Mouse (Mus musculus): ENCODE results near the gene Lhfpl3.

The Lhfpl3 gene

DNA sequence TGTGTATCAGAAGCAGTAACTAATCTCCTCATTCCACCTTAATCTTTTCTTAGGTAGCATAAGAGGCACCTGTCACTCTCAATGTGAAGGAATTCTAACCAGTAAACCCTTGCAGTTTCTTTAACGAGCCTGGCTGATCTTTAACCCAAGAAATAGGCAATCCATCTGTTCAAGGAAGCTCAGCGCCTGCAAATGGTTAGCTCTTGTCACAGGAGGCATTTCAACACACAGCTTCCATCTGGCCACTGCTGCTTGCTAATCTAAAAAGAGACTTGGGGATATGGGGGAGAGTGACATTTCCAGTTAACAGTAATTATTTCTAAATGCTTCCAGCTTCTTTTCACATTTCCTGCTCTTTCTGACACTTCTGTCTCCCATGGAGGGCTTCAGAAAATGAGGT is 182.9 kb downstream of the Lhfpl3 start:
- no peak for DNase-seq (ENCODE audit: low read depth)

DNA sequence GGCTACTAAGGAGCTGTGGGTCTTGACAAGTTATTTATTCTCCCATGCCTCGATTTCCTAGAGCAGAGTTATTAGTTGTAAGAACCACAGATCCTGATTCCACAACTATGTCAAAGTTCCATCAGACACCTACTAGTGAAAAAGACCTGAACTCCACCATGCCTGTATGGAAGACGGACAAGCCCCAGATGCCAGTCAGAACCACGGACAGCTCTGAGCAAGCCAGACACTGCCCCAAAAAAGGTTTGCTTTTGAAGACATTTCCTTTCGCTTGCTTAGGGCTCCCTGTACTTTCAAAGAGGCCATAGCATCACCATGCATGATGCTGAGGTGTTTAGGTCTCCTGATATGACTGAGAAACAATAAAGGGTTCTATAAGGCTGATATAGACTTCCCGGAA is 197.4 kb downstream of the Lhfpl3 start:
- DNase-seq (ENCODE audit: low read depth): no peak

DNA sequence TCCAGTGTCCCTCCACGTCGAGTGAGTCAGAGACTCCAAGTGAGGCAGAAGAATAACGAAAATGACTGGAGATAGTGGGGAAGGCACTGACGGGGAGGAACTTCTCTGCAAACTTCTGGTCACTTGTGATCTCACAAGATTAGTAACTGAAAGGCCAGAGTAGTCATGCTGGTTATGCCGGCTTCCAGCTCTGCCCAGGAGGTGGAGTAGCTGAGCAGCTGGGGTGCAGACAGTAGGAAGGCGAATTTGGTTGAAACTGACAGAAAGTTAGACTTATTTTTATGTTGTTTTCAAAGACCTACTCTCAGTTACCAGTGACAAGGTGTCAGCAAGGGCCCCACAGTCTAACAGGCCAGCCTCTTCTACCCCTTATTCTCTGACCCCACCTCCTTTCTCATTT is 217.4 kb downstream of the Lhfpl3 start:
- DNase-seq (ENCODE audit: low read depth): no peak

DNA sequence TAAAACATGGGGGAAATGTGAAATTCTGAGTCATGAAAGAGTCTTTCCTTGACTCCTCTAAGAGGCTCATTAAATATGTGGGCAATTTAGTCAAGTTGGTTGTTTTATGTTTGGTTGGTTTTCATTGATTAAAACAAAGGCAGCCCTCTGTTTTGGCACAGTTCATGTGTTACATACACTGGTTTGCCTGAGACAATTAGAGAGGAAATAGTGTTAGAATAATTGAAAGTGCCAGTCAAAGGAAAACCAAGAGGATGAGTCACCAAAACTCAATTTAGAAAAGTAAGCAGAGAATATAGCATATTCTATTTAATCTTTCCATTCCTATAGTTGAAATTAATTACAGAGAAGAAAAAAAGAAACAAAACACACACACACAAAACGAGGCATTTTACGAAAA is 240.9 kb downstream of the Lhfpl3 start:
- DNase-seq (ENCODE audit: low read depth): no peak

DNA sequence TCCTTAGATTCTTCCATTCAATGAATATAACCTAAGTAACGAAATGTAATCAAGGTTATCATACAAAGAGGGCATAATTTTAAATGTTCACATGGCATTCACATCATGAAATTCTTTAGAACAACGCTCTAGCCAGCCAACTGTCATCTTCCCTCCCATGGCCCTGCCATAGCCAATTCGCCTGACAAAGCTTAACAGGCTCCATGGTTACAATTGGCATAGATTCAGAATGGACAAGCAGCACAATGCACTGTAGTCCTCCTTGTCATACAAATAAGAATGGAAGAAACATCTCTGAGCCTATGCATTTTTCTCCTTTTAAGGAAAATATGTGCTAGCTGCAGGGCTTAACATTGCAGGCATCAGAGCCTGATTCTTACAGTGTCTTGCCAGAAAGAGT is 254.0 kb downstream of the Lhfpl3 start:
- no peak for DNase-seq (ENCODE audit: low read depth)

DNA sequence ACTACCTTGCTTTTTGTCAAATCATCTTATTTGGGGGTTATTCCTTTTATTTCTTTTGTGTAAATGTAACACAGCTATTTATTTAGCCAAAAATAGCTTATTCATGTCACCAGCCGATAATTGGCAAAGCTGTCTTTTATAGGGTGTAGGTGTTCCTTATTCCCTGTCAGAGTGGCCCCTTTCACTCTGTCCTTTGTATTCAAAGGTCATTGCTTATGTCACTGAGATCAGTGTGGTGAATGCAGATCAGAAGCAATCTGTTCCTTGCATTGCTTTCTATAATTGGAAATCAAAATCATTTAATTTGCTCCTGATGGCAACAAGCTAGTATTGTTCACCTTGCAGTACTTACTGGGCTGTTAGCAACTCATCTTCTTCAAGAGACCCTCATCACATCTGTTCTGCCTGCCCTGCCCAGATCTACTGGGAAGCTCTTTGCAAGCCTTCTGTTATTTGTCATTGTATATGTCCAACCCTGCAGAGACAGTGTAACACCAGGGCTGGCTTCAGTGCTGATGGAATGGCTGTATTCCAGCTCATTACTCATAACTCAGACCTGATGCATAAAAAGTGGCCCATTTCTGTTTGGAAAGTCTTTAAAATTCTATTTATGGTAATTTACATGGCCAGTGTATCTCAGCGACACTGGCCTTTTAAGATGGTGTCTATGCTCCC is 257.4 kb downstream of the Lhfpl3 start:
- no peak for DNase-seq (ENCODE audit: low read depth)

DNA sequence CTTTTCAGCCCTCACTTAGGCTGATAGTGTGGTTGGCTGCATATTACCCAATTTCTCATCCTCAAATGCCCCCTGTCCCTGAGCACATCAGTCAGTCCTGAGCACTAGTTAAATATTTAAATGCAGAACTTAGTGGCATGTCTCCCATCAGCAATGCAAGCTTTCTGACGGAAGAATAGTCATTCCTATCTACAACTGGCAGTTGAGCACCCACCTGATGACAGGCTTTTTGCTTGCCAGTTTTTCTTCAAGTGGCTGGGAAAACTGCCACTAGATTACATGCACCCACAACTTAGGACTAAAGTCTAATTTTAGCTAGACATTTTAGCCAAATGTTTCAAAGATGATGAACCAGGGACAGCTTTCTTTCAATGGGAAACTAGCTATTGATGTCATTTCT is 260.3 kb downstream of the Lhfpl3 start:
- no peak for DNase-seq (ENCODE audit: low read depth)

DNA sequence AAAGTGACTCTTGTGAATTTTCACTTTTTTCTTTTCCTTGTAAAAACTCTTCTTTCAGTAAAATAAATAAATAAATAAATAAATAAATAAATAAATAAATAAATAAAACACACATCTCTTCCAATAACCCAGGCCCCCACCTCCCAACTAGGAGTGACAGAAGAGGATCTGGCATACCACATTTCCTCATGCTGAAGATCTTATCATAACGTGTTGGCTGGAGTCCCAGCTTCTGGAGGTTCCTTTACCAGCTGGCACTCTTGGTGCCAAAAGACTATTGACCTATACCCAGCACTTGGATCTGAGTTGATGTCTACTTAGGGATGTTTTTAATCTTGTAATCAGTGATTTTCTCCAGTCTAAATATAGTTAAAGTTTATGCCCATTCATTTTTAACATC is 264.6 kb downstream of the Lhfpl3 start:
- no peak for DNase-seq (ENCODE audit: low read depth)

DNA sequence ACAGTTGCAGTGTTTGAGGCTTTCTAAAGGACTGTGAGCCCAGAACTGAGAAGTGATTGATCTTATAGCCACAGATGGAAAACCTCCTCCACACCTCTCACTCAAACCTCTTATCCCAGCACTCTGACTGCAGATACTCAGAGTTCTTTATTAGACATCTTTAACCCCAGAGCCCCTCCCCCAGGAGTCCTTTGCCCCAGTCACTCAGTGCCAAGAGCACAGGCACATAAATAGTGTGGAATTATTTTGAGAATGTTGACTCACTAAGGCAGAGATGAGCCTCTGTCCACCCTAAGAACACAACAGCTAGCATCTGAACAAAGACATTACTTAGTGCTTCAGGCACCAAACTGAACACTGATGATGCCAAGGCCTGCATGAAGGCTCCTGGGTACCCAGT is 268.1 kb downstream of the Lhfpl3 start:
- no peak for DNase-seq (ENCODE audit: low read depth)

DNA sequence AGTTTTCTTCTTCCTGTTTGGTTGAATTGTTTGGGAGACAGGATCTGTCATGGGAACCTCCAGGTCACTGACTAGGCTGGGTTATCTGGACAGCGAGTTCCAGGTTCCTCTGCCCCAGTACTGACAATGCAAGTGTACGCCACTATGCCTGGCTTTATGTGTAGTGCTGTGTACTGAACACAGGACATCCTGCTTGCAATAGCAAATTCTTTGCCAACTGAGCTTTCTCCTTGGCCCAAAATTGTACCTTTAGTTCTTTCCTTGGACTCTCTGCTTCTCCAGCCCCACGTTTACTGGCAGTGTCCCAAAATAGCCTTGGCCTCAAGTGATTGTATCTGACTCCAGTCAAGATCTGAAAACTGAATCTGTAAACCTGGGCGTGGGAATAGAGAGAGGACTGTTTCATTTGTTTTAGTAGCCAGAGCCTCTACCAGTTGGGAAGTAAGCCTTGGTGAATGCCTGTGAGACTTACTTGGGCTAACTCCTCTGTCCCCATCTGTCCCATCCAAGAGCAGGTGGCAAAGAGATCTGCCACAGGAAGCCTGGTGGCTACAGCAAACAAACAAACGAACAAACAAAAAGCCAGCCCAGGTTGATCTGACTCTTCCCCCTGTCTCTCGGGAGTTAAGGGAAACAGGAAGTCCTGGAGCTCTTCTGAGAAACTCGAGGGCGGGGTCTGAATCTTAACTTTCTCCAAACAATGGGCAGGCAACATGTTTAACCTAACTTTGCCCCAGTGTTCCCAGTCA is 269.9 kb downstream of the Lhfpl3 start:
- no peak for DNase-seq (ENCODE audit: low read depth)

DNA sequence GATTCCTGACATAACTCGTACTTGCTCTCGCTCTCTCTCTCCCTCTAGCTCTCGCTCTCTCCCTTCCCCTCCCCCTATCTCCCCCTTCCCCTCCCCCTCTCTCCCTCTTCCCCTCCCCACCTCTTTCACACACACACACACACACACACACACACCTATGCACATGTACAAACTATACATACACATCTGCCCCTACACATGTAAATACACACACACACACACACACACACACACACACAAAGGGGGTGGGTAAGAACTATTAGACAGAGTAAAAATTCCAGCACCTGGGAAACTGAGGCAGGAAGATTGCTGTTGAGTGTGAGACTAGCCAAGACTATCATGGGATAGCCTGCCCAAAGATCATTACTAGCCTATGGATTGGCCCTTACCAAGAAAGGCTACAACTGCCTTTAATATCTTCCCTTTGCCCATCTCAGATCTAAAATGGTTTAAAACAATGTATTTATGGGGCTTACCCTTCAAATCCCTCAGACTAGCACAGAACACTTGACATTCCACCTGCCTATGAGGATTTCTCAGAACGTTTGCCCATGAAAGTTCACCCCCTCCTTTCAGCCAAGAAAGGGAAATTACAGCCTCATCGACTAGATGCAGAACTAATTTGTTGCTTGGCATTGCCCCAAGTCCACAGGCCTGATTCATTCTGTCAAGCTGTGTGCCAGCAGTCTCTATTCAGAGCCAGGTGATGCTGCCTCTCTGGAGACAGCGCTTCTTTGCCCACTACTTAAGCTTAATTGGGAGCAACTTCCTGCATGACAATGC is 289.3 kb downstream of the Lhfpl3 start:
- no peak for DNase-seq (ENCODE audit: low read depth)

DNA sequence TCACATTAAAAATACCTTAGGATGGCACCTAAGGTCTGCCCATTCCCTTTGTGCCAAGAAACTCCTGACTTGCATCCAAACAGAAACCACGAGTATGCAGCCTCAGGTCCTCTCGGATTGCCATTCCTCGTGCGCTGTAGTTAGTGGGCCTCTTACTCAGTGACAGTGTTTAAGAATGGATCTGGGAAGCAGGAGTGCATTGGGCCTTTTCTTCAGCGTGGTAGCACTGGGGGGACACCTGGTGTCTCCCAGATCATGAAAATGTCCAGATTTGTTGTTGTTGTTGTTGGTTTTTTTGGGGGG is 289.8 kb downstream of the Lhfpl3 start:
- DNase-seq (ENCODE audit: low read depth): no peak

DNA sequence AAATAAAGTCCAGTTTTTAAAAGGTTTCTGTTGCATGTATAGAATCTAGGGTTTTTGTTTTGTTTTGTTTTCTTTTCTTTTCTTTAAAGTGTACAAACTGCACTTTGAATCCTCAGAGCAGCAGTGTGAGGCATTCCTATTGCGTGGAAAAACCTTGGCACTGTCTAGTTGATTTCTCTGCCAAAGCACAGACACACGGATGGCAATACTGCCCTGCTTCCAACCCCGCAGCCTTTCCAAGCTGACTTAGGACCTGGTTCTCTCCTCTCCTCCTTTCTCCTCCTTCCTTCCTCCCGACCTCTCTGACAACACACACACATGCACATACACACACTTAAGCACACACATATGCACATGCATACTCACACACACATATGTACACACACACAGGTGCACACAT is 294.6 kb downstream of the Lhfpl3 start:
- no peak for DNase-seq (ENCODE audit: low read depth)

DNA sequence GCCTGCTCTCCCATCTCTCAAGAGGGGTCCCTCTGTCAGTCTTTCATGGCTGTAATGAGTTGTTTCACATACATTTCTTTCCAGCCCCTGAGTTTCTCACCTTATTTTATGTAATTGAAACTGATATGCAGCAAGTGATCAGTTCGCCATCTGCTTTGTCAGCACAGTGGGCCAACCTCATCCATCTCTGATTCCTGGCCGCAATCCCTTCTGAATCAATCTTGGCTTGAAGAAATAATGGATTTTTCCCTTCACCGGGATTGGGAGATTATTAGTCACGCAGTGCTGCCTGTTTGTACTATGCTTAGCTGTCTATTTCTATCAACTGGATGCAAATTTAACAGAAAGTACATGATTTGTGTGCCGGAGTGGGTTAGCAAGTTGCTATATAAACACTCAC is 297.0 kb downstream of the Lhfpl3 start:
- no peak for DNase-seq (ENCODE audit: low read depth)

DNA sequence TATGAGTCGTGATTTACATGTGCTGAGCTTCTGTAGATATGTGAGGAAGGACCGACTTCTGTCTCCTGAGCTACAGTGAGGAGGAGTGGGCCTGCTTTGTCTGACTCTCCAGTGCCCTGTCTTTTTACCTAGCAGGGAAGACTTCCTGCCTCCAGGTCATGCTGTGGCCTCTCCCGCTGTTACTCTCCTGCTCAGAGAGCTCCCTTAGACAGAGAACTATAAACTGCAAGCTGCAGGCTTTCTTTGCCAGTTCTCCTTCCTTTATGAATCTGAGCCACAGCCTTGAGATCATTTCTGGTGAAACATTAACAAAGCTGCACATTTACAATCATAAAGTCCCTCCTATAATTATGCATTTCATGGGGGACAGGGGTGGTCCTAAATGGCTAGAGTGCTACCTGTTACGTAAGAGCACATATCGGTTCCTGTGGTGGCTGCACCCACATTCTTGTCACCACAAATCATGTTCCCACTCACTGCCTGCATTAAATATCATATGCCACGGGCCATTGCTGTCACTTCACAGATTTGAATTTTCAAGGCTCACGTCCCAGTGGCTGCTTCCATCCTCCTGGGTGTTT is 303.3 kb downstream of the Lhfpl3 start:
- no peak for DNase-seq (ENCODE audit: low read depth)

DNA sequence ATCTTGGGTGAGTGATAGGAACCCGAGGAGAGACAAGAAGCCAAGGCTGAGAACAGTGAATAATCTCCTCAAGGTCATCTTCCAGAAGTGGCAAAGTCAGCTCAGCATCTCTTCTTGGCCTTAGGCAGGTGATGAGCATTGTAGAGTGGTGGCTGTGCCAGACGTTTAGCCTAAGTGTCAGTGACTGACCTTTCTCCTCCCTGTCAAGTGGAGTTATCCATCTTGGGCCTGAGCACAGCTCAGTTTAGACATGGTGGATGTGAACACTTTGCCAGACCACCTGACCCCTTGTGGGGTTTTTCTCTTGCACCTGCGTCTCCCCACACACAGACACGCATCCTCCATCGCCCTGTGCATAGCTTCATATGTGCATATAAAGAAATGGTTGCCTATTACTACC is 305.6 kb downstream of the Lhfpl3 start:
- no peak for DNase-seq (ENCODE audit: low read depth)

DNA sequence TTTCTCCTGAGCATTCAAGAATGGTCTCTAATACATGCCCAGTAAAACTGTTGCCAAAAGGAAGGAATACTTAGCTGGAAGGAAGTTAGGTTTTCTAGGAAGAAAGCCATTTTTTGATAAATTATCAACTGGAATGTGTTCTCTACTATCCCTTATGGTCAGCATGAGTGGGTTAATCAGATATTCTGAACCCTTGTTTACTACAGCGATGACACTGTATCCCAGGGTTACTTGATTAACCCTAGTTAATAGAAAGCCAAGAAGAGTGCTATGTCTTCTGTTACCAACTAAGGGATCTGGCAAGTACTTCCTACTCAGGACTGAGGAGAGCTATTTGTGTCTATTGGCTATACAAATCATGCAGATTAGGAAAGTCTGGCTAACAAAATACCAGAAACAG is 349.0 kb downstream of the Lhfpl3 start:
- DNase-seq (ENCODE audit: low read depth): no peak

DNA sequence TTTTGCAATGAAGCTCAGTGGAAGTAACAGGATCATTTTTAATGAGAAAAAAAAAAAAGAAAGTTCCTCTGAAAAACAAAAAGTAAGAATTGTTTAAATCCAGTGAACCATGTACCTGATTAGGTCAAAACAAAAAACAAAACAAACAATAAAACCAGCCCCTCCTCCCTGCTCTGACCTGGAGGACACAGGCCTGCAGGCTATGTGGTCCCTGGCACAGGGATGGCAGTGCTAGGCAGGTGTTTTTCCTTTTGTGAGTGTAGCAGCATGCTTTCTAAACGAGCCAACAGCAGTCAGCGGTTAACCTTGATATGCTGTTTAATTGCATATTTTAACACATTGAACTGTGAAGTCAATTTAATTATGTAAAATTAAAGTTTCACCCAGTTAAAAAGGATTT is 360.7 kb downstream of the Lhfpl3 start:
- no peak for DNase-seq (ENCODE audit: low read depth)

DNA sequence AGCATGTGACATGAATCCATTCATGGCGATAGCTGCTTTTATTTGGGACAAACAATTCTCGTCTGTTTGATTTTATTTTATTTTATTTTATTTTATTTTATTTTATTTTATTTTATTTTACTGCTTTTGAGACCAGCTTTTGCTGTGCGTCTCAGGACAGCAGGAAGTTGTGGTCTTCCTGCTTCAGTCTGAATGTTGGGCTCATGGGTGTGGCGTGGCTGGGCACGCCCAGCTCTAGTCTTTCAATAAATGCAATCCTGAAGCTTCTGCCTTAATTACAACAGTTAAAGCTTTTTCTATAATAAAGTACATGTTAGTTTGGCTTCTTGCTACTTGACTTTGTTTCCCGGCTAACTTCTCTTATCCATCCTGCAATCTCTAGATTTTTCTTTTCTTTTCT is 365.4 kb downstream of the Lhfpl3 start:
- no peak for DNase-seq (ENCODE audit: low read depth)

DNA sequence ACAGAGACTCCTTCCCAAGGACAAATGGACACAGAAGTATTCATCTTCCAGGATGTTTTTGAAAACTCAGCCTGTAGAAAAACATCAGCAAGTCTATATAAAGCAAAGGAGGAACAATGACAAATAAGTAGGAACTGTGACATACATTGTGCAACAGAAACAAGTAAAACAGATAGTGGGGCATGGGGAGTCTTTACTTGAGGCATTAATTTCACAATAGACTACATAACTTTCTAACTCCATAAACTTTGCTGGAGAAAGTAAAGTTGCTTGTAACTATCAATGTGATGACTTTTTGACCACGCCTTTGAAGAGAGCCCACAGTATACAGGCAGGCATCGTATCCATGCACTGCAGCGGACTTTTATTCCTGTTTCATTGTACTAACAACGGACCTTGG is 368.4 kb downstream of the Lhfpl3 start:
- no peak for DNase-seq (ENCODE audit: low read depth)

DNA sequence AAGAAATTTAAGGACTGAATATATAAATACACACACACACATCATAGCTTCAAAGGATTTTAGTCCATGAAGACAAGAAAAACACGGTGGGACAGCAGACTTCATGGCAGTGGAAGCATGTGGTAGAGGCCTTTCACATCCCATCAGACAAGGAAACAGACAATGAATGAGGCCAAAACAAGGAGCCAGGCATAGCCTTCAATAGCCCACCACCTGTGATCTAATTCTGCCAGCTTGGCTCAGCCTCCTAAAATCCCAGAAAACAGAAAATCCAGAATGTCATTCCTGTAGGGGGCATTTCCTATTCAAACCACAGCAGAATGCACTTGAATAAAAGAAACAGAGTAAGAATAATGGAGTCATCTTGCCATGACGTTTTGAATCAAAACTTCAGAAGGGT is 381.0 kb downstream of the Lhfpl3 start:
- no peak for DNase-seq (ENCODE audit: low read depth)

DNA sequence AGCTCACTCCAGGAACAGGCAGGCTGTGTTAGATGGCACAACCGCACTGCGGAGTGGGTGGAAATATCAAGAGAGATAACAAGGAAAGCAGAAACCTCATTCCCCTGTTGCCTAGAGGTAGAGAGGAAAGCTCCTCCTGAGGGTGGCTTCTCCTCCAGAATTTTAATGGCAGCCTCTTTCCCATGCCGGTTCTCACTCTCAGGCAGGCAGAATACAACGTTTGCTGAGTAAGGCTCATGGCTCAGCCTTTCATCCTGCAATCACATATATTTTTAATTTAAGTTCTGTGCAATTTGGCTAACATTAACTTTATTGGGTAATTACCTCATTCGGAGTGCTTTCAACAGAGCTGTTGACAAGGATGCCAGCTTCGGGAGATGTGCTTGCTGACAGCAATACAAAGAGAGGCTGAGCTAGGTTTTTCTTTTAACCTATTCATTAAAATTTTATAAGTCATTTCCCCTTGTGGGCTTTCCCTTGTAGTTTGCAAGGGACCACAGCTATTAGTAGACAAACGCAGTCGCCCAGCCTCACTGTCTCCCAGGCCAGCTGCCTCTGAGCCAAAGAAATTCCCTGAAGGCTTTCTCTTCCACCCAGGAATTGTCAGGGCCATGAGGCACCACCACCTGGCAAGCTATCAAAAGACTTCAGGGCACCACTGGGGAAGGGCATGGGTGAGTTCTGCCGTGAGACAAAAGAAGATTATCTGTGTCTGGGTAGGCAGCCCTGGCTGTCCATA is 394.5 kb downstream of the Lhfpl3 start:
- DNase-seq (ENCODE audit: low read depth): no peak
